Mouse (Mus musculus): ENCODE data around the gene Zfp536.

The Zfp536 gene

DNA sequence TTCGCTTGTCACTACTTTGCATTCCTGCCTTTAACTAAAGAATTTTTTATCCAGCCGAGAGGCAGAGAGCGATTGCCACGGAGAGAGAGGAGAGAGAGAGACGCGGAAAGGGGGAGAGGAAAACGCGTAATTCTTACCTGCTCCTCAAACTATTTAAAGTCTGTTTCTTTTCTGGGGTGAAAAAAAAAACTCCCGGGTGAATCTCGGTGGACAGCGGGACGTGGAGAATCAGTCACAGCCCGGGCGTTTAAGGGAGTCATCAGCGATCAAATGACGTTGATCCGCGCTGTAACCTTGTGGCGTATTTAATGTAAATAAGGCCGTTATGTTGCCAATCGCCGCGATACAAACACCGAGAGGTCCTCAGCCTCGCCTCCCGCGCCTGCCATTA, at the start of gene Zfp536:
Gene Zfp536 (minus strand): TSS at position 330 of the 391 bp plus-strand sequence.
- in situ Hi-C loops (cut with MboI; ENCODE audit: low pct_unique_long_range_greater_than_20kb in 1 of 2, low sequenced_read_pairs in 2 of 2, unreplicated experiment in 1 of 2), result loop anchor here in 1 of 2 experiments (25.0 kb wide), 1 partner anchor 389 kb away; no protein-coding TSS in a partner anchor

DNA sequence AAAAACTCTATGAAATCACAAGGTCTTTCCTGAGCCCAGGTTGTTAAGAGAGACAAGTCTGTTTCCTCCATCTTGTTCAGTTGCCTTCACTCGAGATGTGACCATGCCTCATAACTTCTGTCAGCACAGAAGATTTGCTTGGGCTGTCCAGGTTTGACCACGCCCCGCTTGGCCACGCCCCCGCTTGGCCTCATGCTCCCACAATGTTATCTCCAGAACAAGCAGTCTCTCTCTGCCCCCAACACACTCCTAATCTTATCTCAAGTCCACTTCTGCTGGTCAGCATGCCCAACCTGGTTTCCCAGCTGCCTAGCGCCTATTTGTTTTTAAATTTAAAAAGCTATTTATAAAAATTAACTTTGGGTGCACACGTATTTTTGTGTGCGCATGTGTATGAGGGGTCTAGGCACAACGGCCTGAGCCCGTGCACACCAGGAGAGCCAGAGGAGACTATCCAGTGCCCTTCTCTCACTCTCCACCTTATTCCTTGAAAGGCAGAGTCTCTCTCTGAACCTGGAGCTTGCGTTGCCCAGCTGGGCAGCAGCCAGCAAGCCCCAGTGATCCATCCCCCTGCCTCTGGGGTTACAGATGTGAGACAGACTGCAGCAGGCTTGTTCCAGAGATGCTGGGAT, 47.3 kb upstream of the Zfp536 start:
- in situ Hi-C loops (cut with MboI; ENCODE audit: low pct_unique_long_range_greater_than_20kb in 1 of 2, low sequenced_read_pairs in 2 of 2, unreplicated experiment in 1 of 2), result no loop called here

- in situ Hi-C loops (cut with MboI; ENCODE audit: low pct_unique_long_range_greater_than_20kb in 1 of 2, low sequenced_read_pairs in 2 of 2, unreplicated experiment in 1 of 2), result no loop called here
These were observed 45.3 kb upstream of the Zfp536 start for GRCm38 (mm10) chr7:37818631-37819340.

GRCm38 (mm10) chr7:37816901-37817300, 43.5 kb upstream of the Zfp536 start:
- in situ Hi-C loops (cut with MboI; ENCODE audit: low pct_unique_long_range_greater_than_20kb in 1 of 2, low sequenced_read_pairs in 2 of 2, unreplicated experiment in 1 of 2), result no loop called here

GRCm38 (mm10) chr7:37814844-37815406, 41.5 kb upstream of the Zfp536 start:
- in situ Hi-C loops (cut with MboI; ENCODE audit: low pct_unique_long_range_greater_than_20kb in 1 of 2, low sequenced_read_pairs in 2 of 2, unreplicated experiment in 1 of 2), result no loop called here

- in situ Hi-C loops (cut with MboI; ENCODE audit: low pct_unique_long_range_greater_than_20kb in 1 of 2, low sequenced_read_pairs in 2 of 2, unreplicated experiment in 1 of 2), result no loop called here
These were observed 40.2 kb upstream of the Zfp536 start for GRCm38 (mm10) chr7:37813676-37814075.

GRCm38 (mm10) chr7:37809908-37810307, 36.5 kb upstream of the Zfp536 start:
- in situ Hi-C loops (cut with MboI; ENCODE audit: low pct_unique_long_range_greater_than_20kb in 1 of 2, low sequenced_read_pairs in 2 of 2, unreplicated experiment in 1 of 2), result no loop called here

GRCm38 (mm10) chr7:37809001-37809400, 35.6 kb upstream of the Zfp536 start:
- in situ Hi-C loops (cut with MboI; ENCODE audit: low pct_unique_long_range_greater_than_20kb in 1 of 2, low sequenced_read_pairs in 2 of 2, unreplicated experiment in 1 of 2), result no loop called here

- in situ Hi-C loops (cut with MboI; ENCODE audit: low pct_unique_long_range_greater_than_20kb in 1 of 2, low sequenced_read_pairs in 2 of 2, unreplicated experiment in 1 of 2), result no loop called here
These were observed 27.7 kb upstream of the Zfp536 start for GRCm38 (mm10) chr7:37801160-37801559.

- in situ Hi-C loops (cut with MboI; ENCODE audit: low pct_unique_long_range_greater_than_20kb in 1 of 2, low sequenced_read_pairs in 2 of 2, unreplicated experiment in 1 of 2), result loop anchor here (25.0 kb wide), 1 partner anchor 176 kb away; no protein-coding TSS in a partner anchor
These were observed 15.3 kb upstream of the Zfp536 start for GRCm38 (mm10) chr7:37788721-37789120.

DNA sequence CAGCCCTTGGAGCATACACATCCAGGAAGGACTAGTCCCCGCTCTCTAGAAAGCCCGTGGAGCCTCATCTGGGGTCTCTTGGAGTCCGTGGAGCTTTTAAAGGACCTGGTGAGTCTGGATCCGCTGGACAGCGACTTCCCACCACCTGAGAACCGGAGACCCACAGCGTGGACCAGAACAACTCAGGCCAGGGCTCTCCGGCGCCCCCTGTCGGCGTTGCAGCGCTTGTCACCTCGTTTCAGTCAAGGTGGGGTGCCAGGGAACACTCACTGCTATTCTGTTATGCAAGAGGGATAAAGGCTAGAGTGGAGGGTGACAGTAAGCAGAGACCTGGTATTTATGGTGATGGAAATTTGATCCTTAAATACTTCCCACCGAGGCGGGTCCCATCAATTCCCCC, 2.1 kb upstream of the Zfp536 start:
- in situ Hi-C loops (cut with MboI; ENCODE audit: low pct_unique_long_range_greater_than_20kb in 1 of 2, low sequenced_read_pairs in 2 of 2, unreplicated experiment in 1 of 2), result loop anchor here (25.0 kb wide), 1 partner anchor 163 kb away; no protein-coding TSS in a partner anchor

GRCm38 (mm10) chr7:37774463-37774970, 1.1 kb upstream of the Zfp536 start:
- in situ Hi-C loops (cut with MboI; ENCODE audit: low pct_unique_long_range_greater_than_20kb in 1 of 2, low sequenced_read_pairs in 2 of 2, unreplicated experiment in 1 of 2), result loop anchor here in 1 of 2 experiments (25.0 kb wide), 1 partner anchor 388 kb away; no protein-coding TSS in a partner anchor

DNA sequence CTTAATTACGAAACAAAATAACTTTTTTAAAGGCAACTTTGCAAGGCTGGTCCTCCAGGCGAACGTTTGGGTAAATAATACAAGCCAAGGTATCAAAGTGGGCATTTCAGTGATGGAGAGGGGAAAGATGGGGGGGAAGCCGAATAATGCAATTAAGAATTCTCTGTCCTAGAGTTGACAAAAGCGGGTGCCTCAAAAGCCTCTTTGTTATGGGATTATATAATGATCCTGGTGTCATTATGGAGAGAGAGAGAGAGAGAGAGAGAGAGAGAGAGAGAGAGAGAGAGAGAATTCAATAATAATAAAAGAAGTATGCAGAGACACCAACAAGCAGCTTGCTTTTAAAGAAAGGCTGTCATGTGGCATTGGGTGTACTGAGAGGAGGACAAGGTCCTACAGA, 465 bp upstream of the Zfp536 start:
- in situ Hi-C loops (cut with MboI; ENCODE audit: low pct_unique_long_range_greater_than_20kb in 1 of 2, low sequenced_read_pairs in 2 of 2, unreplicated experiment in 1 of 2), result loop anchor here in 1 of 2 experiments (25.0 kb wide), 1 partner anchor 388 kb away; no protein-coding TSS in a partner anchor

DNA sequence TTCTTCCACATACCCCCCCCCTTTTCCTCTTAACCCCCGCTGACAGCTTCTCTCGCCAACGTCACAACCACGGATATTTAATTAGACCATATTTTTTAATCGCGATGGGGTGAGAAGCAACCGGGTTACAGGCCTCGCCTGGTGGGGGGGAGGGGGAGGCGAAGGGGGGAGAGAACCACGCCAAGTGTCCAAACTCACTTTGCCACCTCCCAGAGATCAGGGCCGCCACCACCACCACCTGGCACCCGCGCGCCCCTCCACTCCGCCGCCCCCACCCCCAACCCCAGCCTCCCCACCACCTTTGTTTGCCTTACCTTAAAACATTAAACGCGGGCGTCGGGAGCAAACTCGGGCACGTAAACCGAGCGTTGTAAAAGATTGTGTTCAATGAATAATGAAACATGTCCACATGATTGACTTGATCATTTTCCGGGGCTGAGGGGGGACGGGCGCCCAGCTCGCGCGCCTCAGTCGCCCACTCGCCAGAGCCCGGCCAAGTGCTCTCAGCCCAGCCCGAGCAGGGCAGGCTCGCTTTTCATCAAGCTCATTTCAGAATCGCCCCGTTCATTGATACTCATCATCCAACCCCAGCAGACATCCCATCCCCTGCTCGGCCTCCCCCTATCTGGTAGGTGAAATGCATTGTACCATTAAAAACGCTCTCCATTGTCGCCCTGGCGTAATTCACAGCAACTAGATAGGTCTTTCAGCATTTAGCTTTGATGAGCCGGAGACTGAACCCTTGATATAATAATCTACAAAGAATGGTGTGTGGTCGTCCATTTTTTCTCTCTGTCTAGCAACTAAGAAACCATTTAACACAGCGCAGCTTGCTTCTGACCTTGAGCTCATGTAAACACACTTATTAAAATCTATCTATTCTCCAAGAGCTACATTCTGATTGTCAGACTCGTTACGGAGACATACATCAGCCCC, 797 bp downstream of the Zfp536 start:
- in situ Hi-C loops (cut with MboI; ENCODE audit: low pct_unique_long_range_greater_than_20kb in 1 of 2, low sequenced_read_pairs in 2 of 2, unreplicated experiment in 1 of 2), result loop anchor here in 1 of 2 experiments (25.0 kb wide), 1 partner anchor 390 kb away; no protein-coding TSS in a partner anchor

DNA sequence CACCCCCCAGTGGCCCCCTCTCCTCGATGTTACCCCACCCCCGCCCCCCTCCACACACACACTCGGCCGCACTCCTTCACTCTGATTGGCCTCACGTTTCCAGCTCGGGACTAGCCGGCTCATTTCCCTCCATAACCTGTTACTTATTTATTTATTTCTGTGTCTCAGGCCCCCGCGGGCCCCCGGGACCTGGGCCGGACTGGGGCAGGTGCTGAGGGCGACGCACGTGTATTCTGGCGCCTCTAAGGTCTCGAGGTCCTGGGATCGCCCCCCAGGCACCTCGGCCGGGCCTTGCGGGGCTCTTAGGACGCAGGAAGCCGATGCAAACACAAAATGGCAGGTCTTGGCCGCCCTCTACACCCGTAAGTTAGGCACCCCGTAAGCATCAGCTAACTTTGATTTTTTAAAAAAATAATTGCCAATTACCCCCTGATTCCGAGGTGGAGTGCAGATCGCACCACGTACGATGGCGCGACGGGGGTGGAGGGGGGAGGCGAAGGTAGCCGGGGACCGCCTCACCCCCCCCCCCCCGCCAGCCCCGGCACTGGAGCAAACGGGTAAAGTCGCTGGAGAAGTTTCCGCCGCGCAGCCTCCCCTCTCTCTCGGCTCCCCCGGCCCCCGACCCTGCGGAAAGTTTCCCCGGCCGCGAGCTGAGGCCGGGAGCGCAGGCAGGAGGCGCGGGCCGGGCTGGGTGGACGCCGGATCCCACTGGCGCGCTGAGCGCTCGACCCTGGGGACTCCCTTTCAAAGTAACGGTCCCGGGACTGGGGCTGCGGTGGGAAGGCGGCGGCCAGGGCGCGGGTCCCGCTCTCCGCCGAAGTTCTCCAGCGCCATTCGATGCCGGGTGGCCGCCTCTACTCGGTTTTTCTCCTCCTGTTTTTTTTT, 1.7 kb downstream of the Zfp536 start:
- in situ Hi-C loops (cut with MboI; ENCODE audit: low pct_unique_long_range_greater_than_20kb in 1 of 2, low sequenced_read_pairs in 2 of 2, unreplicated experiment in 1 of 2), result loop anchor here in 1 of 2 experiments (25.0 kb wide), 1 partner anchor 391 kb away; no protein-coding TSS in a partner anchor

DNA sequence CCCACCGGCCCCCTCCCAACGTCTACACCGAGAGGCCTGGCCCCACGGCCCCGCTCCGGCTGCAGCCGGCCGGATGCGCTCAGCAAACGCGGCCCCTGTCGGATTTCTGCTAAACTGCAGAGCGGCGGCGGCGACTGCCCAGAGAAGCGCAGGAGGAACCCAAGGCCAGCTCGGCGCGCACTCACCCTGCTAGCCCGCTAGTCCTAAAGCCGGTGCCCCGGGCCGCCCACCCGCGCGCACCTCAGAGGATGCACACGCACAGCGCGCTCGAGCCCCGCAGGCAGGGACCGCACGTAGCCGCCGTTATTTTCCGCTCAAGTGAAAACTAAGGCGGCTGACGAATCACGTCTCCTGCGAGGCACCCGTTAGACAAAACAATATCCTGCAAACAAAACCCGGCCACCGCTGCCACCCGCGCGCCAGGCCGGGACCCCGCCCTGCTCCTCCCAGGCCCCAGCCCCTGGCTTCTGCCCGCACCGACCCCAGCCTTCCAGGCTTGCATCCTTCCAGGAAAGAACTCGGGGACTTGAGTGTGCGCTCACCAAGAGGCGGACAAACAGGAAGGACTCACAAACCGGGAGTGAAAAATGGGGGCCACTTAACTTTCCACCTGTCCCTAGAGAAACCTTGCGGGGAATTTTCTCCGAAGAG, 2.9 kb downstream of the Zfp536 start:
- in situ Hi-C loops (cut with MboI; ENCODE audit: low pct_unique_long_range_greater_than_20kb in 1 of 2, low sequenced_read_pairs in 2 of 2, unreplicated experiment in 1 of 2), result loop anchor here in 1 of 2 experiments (25.0 kb wide), 1 partner anchor 392 kb away; no protein-coding TSS in a partner anchor
